Mouse (Mus musculus) cerebellum, adult 2 months (tissue): ENCODE results near the gene Bace1.

Experiments used
- CTCF ChIP-seq: fragments of 200-500 bp; IDR thresholded peaks from 2 replicates; pipeline ENCODE4 v1.5.1; 2011; ENCODE audit warnings: low read depth, mild to moderate bottlenecking, control low read depth, low read length, moderate library complexity, borderline replicate concordance; ENCODE audit not compliant: insufficient read depth
- POLR2A ChIP-seq: fragments of 200-500 bp; IDR thresholded peaks from 2 replicates; pipeline ENCODE4 v1.6.1; 2011; ENCODE audit warnings: low read length, control low read depth, borderline replicate concordance; ENCODE audit not compliant: insufficient read depth

DNA sequence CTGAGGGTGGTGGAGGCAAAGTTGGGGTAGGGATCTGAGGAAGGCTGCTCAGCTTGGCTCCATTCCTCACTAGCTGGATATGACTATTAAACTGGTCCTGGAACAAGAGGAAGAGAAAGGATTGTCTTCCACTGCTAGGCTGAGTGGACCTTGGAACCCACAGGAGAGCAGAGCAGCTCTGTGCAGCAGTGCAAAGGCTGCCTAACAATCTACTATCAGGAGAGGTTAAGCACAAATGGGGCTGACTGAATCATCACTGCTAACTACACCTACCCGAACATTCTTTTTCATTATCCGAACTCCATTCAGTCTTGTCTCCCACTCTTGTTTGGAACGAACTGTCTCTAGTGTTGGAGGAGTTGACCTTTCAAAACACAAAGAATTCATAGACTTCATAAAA, 30.8 kb downstream of the Bace1 start:
- TF ChIP-seq CTCF (no peak), POLR2A (no peak)
